Mouse (Mus musculus) stomach, embryonic 15.5 days (tissue): ENCODE measurements at regions not wholly inside any gene's neighbourhood (a gene's known extent, or its start where the extent isn't known, plus 50 kb on each side); places are given as distances from the start of the nearest gene placed in this dataset.

Experiments
- ATAC-seq: fragments of 200-750 bp; cut with Nextera tagmentation; 2 replicates; pipeline ENCODE4 v1.8.0; 2017; ENCODE audit warnings: low read depth, moderate number of reproducible peaks, moderate TSS enrichment; ENCODE audit not compliant: insufficient read depth, low FRiP score
- H3K27ac ChIP-seq: fragments of 300-500 bp; sonication (generic); 2 replicates; pipeline ENCODE4 v1.5.1; 2015; ENCODE audit warnings: mild to moderate bottlenecking, inconsistent platforms
- H3K27me3 ChIP-seq: fragments of 300-500 bp; sonication (generic); replicated peaks from 2 replicates; pipeline ENCODE4 v1.6.1; 2015; ENCODE audit warnings: inconsistent platforms
- H3K36me3 ChIP-seq: fragments of 300-500 bp; sonication (generic); 2 replicates; pipeline ENCODE4 v1.6.1; 2015; ENCODE audit warnings: inconsistent platforms
- H3K4me1 ChIP-seq: fragments of 300-500 bp; sonication (generic); 2 replicates; pipeline ENCODE4 v1.6.1; 2015; ENCODE audit warnings: inconsistent platforms
- H3K4me2 ChIP-seq: fragments of 300-500 bp; sonication (generic); 2 replicates; pipeline ENCODE4 v1.6.1; 2015; ENCODE audit warnings: mild to moderate bottlenecking, inconsistent platforms
- H3K4me3 ChIP-seq: fragments of 300-500 bp; sonication (generic); replicated peaks from 2 replicates; pipeline ENCODE4 v1.5.1; 2015; ENCODE audit warnings: inconsistent platforms
- H3K9ac ChIP-seq: fragments of 300-500 bp; sonication (generic); 2 replicates; pipeline ENCODE4 v1.6.1; 2015; ENCODE audit warnings: inconsistent platforms
- H3K9me3 ChIP-seq: fragments of 300-500 bp; sonication (generic); 2 replicates; pipeline ENCODE4 v1.6.1; 2016; ENCODE audit warnings: inconsistent platforms
- WGBS: fragments of 180-500 bp; shearing (Covaris S2); methylation state at CpG from one replicate; pipeline ENCODE4 v1.1.7; 2015; 5-methylcytosine and 5-hydroxymethylcytosine counted together

- Histone ChIP-seq H3K9ac (no peak overlapping the region), H3K4me3 (no peak overlapping the region), H3K4me2 (no peak overlapping the region), H3K4me1 (0 out of 2 replicates have a peak, but pooled peaks cover 3% of the 10 kb centered on the region), H3K9me3 (no peaks in the 10 kb centered on the region), H3K27ac (peak overlapping the region; percentile 16; the same call in 1 of the 2 replicates), H3K27me3 (no peaks in the 10 kb centered on the region), H3K36me3 (no peaks in the 10 kb centered on the region)
- 64% methylated on average over 6 of the region's 6 CpGs for WGBS
- ATAC-seq, result no peak
These were observed 169.2 kb upstream of the Camk1g start for GRCm38 (mm10) chr1:193539261-193539660.

- WGBS, result 37% methylated on average over 2 of the region's 2 CpGs
- no peak overlapping the region for H3K27ac ChIP-seq
- no peak overlapping the region for H3K9ac ChIP-seq
- H3K9me3 ChIP-seq, result no peaks in the 10 kb centered on the region
- H3K27me3 ChIP-seq, result no peaks in the 10 kb centered on the region
- H3K4me3 ChIP-seq, result no peak overlapping the region
- H3K36me3 ChIP-seq, result no peaks in the 10 kb centered on the region
- no peak overlapping the region for H3K4me2 ChIP-seq
- no peak for ATAC-seq
- H3K4me1 ChIP-seq, result 0 out of 2 replicates have a peak, but pooled peaks cover 3% of the 10 kb centered on the region
These were observed 168.3 kb upstream of the Camk1g start for GRCm38 (mm10) chr1:193538425-193538824.

- Histone ChIP-seq H3K9me3 (no peaks in the 10 kb centered on the region), H3K36me3 (no peaks in the 10 kb centered on the region), H3K27me3 (no peaks in the 10 kb centered on the region), H3K4me2 (no peak overlapping the region), H3K9ac (no peak overlapping the region), H3K4me1 (0 out of 2 replicates have a peak, but pooled peaks cover 3% of the 10 kb centered on the region), H3K27ac (no peak overlapping the region), H3K4me3 (no peak overlapping the region)
- ATAC-seq, result no peak
- WGBS, result 86% methylated on average over 5 of the region's 5 CpGs
These were observed 167.5 kb upstream of the Camk1g start for GRCm38 (mm10) chr1:193537616-193538015.

GRCm38 (mm10) chr1:193536552-193536951 is 166.5 kb upstream of the Camk1g start:
- Histone ChIP-seq H3K4me1 (0 out of 2 replicates have a peak, but pooled peaks cover 3% of the 10 kb centered on the region), H3K36me3 (no peaks in the 10 kb centered on the region), H3K27me3 (no peaks in the 10 kb centered on the region), H3K4me3 (no peak overlapping the region), H3K9ac (no peak overlapping the region), H3K4me2 (no peak overlapping the region), H3K9me3 (no peaks in the 10 kb centered on the region), H3K27ac (no peak overlapping the region)
- no peak for ATAC-seq

GRCm38 (mm10) chr1:193534449-193534848 is 164.4 kb upstream of the Camk1g start:
- 81% methylated on average over 4 of the region's 4 CpGs for WGBS

GRCm38 (mm10) chr1:193526501-193526900 is 156.4 kb upstream of the Camk1g start:
- H3K27me3 ChIP-seq, result no peaks in the 10 kb centered on the region
- no peaks in the 10 kb centered on the region for H3K36me3 ChIP-seq
- WGBS, result 47% methylated on average over 3 of the region's 3 CpGs
- no peaks in the 10 kb centered on the region for H3K9me3 ChIP-seq
- ATAC-seq, result no peak
- H3K4me3 ChIP-seq, result no peak overlapping the region
- no peak overlapping the region for H3K27ac ChIP-seq
- H3K4me1 ChIP-seq, result no peaks in the 10 kb centered on the region
- H3K9ac ChIP-seq, result no peak overlapping the region
- H3K4me2 ChIP-seq, result no peak overlapping the region

More at GRCm38 (mm10) chr1:193534449-193534848, 164.4 kb upstream of the Camk1g start:
- Histone ChIP-seq H3K4me1 (0 out of 2 replicates have a peak, but pooled peaks cover 3% of the 10 kb centered on the region), H3K9ac (no peak overlapping the region), H3K4me3 (no peak overlapping the region), H3K36me3 (no peaks in the 10 kb centered on the region), H3K9me3 (no peaks in the 10 kb centered on the region), H3K4me2 (no peak overlapping the region), H3K27ac (no peak overlapping the region), H3K27me3 (no peaks in the 10 kb centered on the region)
- ATAC-seq, result no peak

- Histone ChIP-seq H3K4me3 (no peak overlapping the region), H3K4me1 (no peaks in the 10 kb centered on the region), H3K36me3 (no peaks in the 10 kb centered on the region), H3K9me3 (no peaks in the 10 kb centered on the region), H3K27me3 (no peaks in the 10 kb centered on the region), H3K9ac (no peak overlapping the region), H3K4me2 (no peak overlapping the region), H3K27ac (peak overlapping the region; percentile 49)
- peak; percentile 27; the same call in 1 of the 2 replicates for ATAC-seq
- 56% methylated on average over 2 of the region's 2 CpGs for WGBS
These were observed 151.9 kb upstream of the Camk1g start for GRCm38 (mm10) chr1:193522007-193522406.

GRCm38 (mm10) chr1:193518840-193519239 is 148.7 kb upstream of the Camk1g start:
- Histone ChIP-seq H3K9me3 (no peaks in the 10 kb centered on the region), H3K27me3 (no peaks in the 10 kb centered on the region), H3K4me2 (no peak overlapping the region), H3K9ac (no peak overlapping the region), H3K4me3 (no peak overlapping the region), H3K4me1 (0 out of 2 replicates have a peak, but pooled peaks cover 15% of the 10 kb centered on the region), H3K27ac (peak overlapping the region; percentile 28), H3K36me3 (no peaks in the 10 kb centered on the region)
- ATAC-seq, result no peak
- 49% methylated on average over 1 of the region's 1 CpGs for WGBS

- Histone ChIP-seq H3K9ac (no peak overlapping the region), H3K4me2 (no peak overlapping the region), H3K4me1 (0 out of 2 replicates have a peak, but pooled peaks cover 19% of the 10 kb centered on the region), H3K36me3 (no peaks in the 10 kb centered on the region), H3K27ac (peak overlapping the region; percentile 69), H3K4me3 (no peak overlapping the region), H3K9me3 (no peaks in the 10 kb centered on the region), H3K27me3 (no peaks in the 10 kb centered on the region)
- 54% methylated on average over 4 of the region's 4 CpGs for WGBS
- no peak for ATAC-seq
These were observed 147.9 kb upstream of the Camk1g start for GRCm38 (mm10) chr1:193517968-193518367.

- Histone ChIP-seq H3K27me3 (no peaks in the 10 kb centered on the region), H3K36me3 (no peaks in the 10 kb centered on the region), H3K4me1 (0 out of 2 replicates have a peak, but pooled peaks cover 19% of the 10 kb centered on the region), H3K4me3 (no peak overlapping the region), H3K4me2 (no peak overlapping the region), H3K9ac (no peak overlapping the region), H3K27ac (peak overlapping the region; percentile 69), H3K9me3 (no peaks in the 10 kb centered on the region)
- no peak for ATAC-seq
- 57% methylated on average over 2 of the region's 2 CpGs for WGBS
These were observed 147.2 kb upstream of the Camk1g start for GRCm38 (mm10) chr1:193517293-193517692.

GRCm38 (mm10) chr1:193516395-193516794 is 146.3 kb upstream of the Camk1g start:
- 0 out of 2 replicates have a peak overlapping the region, but pooled peaks have one; percentile 4 for H3K27ac ChIP-seq
- ATAC-seq, result no peak
- 60% methylated on average over 3 of the region's 3 CpGs for WGBS

GRCm38 (mm10) chr1:193513929-193514710 is 144.0 kb upstream of the Camk1g start:
- Histone ChIP-seq H3K4me3 (no peak overlapping the region), H3K4me1 (0 out of 2 replicates have a peak, but pooled peaks cover 19% of the 10 kb centered on the region), H3K9me3 (no peaks in the 10 kb centered on the region), H3K27ac (peak overlapping the region; percentile 91), H3K4me2 (peak overlapping the region; percentile 19), H3K36me3 (no peaks in the 10 kb centered on the region), H3K9ac (no peak overlapping the region), H3K27me3 (no peaks in the 10 kb centered on the region)
- ATAC-seq, result peak; percentile 85
- 26% methylated on average over 9 of the region's 9 CpGs for WGBS

More at GRCm38 (mm10) chr1:193516395-193516794, 146.3 kb upstream of the Camk1g start:
- Histone ChIP-seq H3K9ac (no peak overlapping the region), H3K36me3 (no peaks in the 10 kb centered on the region), H3K4me1 (0 out of 2 replicates have a peak, but pooled peaks cover 19% of the 10 kb centered on the region), H3K4me2 (no peak overlapping the region), H3K4me3 (no peak overlapping the region), H3K27me3 (no peaks in the 10 kb centered on the region), H3K9me3 (no peaks in the 10 kb centered on the region)
